Mouse (Mus musculus) hematopoietic stem cell, adult 5-6 weeks (primary cell): ENCODE data around the gene Nadk2. TPM values are rescaled to one million over a fixed set of nuclear protein-coding genes. Genes with fewer than 3 reads are reported as not detected.

Source experiments
- total RNA-seq: library from RNA; stranded (forward); fragments of 172-1452, 232-1000 nt; gene quantifications from 2 replicates; pipeline ENCODE4 v1.2.3, GENCODE M21; 2017

Gene Nadk2
- total RNA-seq, 1 experiment from 2014 or later = 80.0 TPM

Other genes with a start within 250 kb of the Nadk2 start
- gene Ranbp3l, start 103.3 kb upstream of the Nadk2 start, total RNA-seq = not detected in 2 replicates
- gene Lmbrd2, start 69.3 kb downstream of the Nadk2 start, total RNA-seq = 11.3 and 13.8 TPM in 2 replicates
- 12.6 and 13.1 TPM in 2 replicates for gene Skp2, start 84.2 kb downstream of the Nadk2 start, total RNA-seq
- gene Ugt3a1, start 205.6 kb downstream of the Nadk2 start, total RNA-seq = not detected in 2 replicates